In the genomic region with DNA sequence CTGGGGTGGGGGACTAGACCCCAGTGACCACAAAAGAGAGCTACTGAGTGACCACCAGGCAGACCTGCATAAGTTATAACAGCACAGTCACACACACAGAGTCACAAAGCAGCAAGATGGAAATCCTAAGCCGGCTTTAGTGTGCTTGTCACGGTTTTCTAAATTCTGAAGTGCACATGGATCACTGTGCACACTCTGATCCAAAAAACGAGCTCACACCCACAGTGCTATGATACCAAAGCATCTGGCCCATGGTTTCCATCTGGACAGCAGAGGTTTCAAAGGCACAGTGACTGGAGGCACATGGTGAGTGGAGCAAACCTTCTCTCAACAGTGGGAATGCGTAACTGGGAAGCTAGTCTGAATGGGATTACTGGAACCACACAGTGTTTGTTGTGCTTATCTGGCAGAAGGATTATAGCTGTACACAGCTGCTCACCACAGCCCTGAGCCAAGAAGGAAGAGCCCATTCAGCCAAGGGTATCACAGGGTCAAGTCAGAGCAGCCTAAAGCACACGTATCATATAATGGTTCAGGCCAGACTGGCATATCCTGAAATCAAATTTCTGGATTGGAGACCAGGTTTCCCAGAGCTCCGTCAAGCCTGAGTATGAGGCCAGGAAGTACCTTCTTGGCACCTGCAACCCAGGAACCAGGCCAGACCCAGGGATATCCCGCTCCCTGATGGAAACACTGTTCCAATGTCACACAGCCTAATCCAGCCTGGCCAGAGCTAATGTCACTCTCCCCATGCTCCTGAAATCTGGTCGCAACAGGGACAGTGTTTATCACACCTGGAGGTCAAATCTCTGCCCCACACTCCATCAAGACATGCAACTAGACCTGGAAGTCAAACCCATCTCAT, we compare ENCODE assay signal across 11 mouse cellular contexts. TPM values are rescaled to one million over a fixed set of nuclear protein-coding genes. Genes with fewer than 3 reads are reported as not detected.
A peak's percentile ranks its signal among the peaks of the same experiment; 100 is the strongest.
DNase-seq lines count a peak whose midpoint lies in the region; ATAC-seq and TF ChIP-seq lines count a peak whose summit lies in the region.
"Had no signal": no experiment of that assay in that cellular context is flagged by ENCODE, and none has a peak within 500 bp of the region (broad histone marks: within the 10 kb centered on the region; RNA-seq: fewer than 3 reads in every experiment).

No protein-coding gene starts in this region.

- no peak for TF ChIP-seq POLR2A in thymus, adult 2 months (IDR thresholded peaks at IDR 0.05; ENCODE audit: control insufficient read depth, extremely low read depth, insufficient read depth, low read length, poor library complexity)

- TF ChIP-seq CTCF in hindbrain, postnatal 0 days (IDR thresholded peaks at IDR 0.05; ENCODE audit: low read depth): no peak
- TF ChIP-seq CTCF in thymus, adult 2 months (IDR thresholded peaks at IDR 0.05; ENCODE audit: borderline replicate concordance, control insufficient read depth, extremely low read depth, insufficient read depth, low read length, poor library complexity): no peak

- H3K4me2 ChIP-seq in midbrain, embryonic 11.5 days: no peak overlapping the region
- no peak overlapping the region for H3K4me2 ChIP-seq in hindbrain, postnatal 0 days (ENCODE audit: low read depth, low read length)

- no peak overlapping the region for H3K4me3 ChIP-seq in midbrain, embryonic 11.5 days (ENCODE audit: low read depth, low read length)
- H3K4me3 ChIP-seq in midbrain, embryonic 10.5 days: no peak overlapping the region
- H3K4me3 ChIP-seq in hindbrain, postnatal 0 days (ENCODE audit: low read length): no peak overlapping the region
- H3K4me3 ChIP-seq in thymus, adult 2 months (ENCODE audit: control insufficient read depth, insufficient read depth, low read length): no peak overlapping the region

- H3K36me3 ChIP-seq in midbrain, embryonic 11.5 days (ENCODE audit: control insufficient read depth, insufficient read depth, low read length): no peaks in the 10 kb centered on the region
- peaks cover 73% of the 10 kb centered on the region for H3K36me3 ChIP-seq in midbrain, embryonic 10.5 days
- H3K36me3 ChIP-seq in hindbrain, postnatal 0 days (ENCODE audit: insufficient read depth, low read length): peaks cover 25% of the 10 kb centered on the region; the same call in 1 of the 2 replicates
- H3K36me3 ChIP-seq in thymus, adult 2 months (ENCODE audit: control insufficient read depth, insufficient read depth, low read length): peaks cover 9% of the 10 kb centered on the region; the same call in 1 of the 2 replicates

- H3K9ac ChIP-seq in midbrain, embryonic 11.5 days (ENCODE audit: low read length): no peak overlapping the region
- H3K9ac ChIP-seq in hindbrain, postnatal 0 days (replicated peaks; ENCODE audit: low read length): no peak overlapping the region

- ATAC-seq in midbrain, embryonic 11.5 days (ENCODE audit: low FRiP score): peak; percentile 57; the same call in 1 of the 2 replicates
- peak; percentile 86 for ATAC-seq in hindbrain, postnatal 0 days
- ATAC-seq: intestine, postnatal 0 days had no signal

- intact Hi-C loops in gastrocnemius, postnatal 14 days (cut with DNase I; ENCODE audit: low total_unique reads): loop anchor here (10.0 kb wide), 1 partner anchor 310 kb away; a partner anchor contains a TSS

- H3K9me3 ChIP-seq in midbrain, embryonic 11.5 days (ENCODE audit: control insufficient read depth, low read length): no peaks in the 10 kb centered on the region
- no peaks in the 10 kb centered on the region for H3K9me3 ChIP-seq in midbrain, embryonic 10.5 days (replicated peaks)
- H3K9me3 ChIP-seq in hindbrain, postnatal 0 days (ENCODE audit: low read length): no peaks in the 10 kb centered on the region

- WGBS in midbrain, embryonic 11.5 days: 76% methylated on average over 8 of the region's 8 CpGs
- WGBS in midbrain, embryonic 10.5 days: 81% methylated on average over 8 of the region's 8 CpGs
- WGBS in hindbrain, postnatal 0 days: 73% methylated on average over 8 of the region's 8 CpGs
- 98% methylated on average over 8 of the region's 8 CpGs for WGBS in thymus, adult 2 months

- H3K27ac ChIP-seq in midbrain, embryonic 11.5 days (ENCODE audit: low read depth, low read length): no peak overlapping the region
- no peak overlapping the region for H3K27ac ChIP-seq in midbrain, embryonic 10.5 days (replicated peaks)
- no peak overlapping the region for H3K27ac ChIP-seq in hindbrain, postnatal 0 days
- H3K27ac ChIP-seq in thymus, adult 2 months (ENCODE audit: control insufficient read depth, insufficient read depth, low read length): no peak overlapping the region

- no peaks in the 10 kb centered on the region for H3K4me1 ChIP-seq in midbrain, embryonic 11.5 days (ENCODE audit: control insufficient read depth, insufficient read depth, low read length)
- H3K4me1 ChIP-seq in midbrain, embryonic 10.5 days: 0 out of 2 replicates have a peak, but pooled peaks cover 2% of the 10 kb centered on the region
- H3K4me1 ChIP-seq in hindbrain, postnatal 0 days (ENCODE audit: insufficient read depth, low read length): no peaks in the 10 kb centered on the region
- H3K4me1 ChIP-seq in thymus, adult 2 months (replicated peaks; ENCODE audit: control insufficient read depth, insufficient read depth, low read length): no peaks in the 10 kb centered on the region

- no peaks in the 10 kb centered on the region for H3K27me3 ChIP-seq in midbrain, embryonic 11.5 days (ENCODE audit: control insufficient read depth, insufficient read depth, low read length)
- no peaks in the 10 kb centered on the region for H3K27me3 ChIP-seq in midbrain, embryonic 10.5 days (ENCODE audit: low read depth, poor library complexity, severe bottlenecking)
- H3K27me3 ChIP-seq in hindbrain, postnatal 0 days (ENCODE audit: insufficient read depth, low read length): no peaks in the 10 kb centered on the region
- H3K27me3 ChIP-seq in thymus, adult 2 months (ENCODE audit: control insufficient read depth, insufficient read depth, low read length): no peaks in the 10 kb centered on the region
- H3K27me3 ChIP-seq: CH12.LX had no signal

- peak; percentile 8 for DNase-seq in gastrocnemius, postnatal 14 days
- DNase-seq in gastrocnemius, adult 8-10 months (ENCODE audit: low spot score in 2 of 2): no peak
- no peak for DNase-seq in midbrain, embryonic 11.5 days (ENCODE audit: low spot score, missing footprints)
- DNase-seq in midbrain, embryonic 10.5 days (ENCODE audit: low spot score): no peak
- DNase-seq in hindbrain, postnatal 0 days (ENCODE audit: low spot score): peak; percentile 62
- peak; percentile 13 for DNase-seq in skeletal muscle tissue, adult 2 months (ENCODE audit: low read depth, low spot score)
- DNase-seq in testis, postnatal 14 days (ENCODE audit: low spot score): no peak
- DNase-seq in thymus, adult 2 months: no peak
- DNase-seq: right cerebral cortex, postnatal 25 days had no signal

RNA-seq across cellular contexts. Expression of a gene that starts 24.3 kb away (rescaled TPM):
- total RNA-seq in gastrocnemius, postnatal 14 days (2021): 10 to 100 TPM; 26.6 to 28.5 TPM
- total RNA-seq in gastrocnemius, adult 8-10 months (2022): 1 to 10 TPM in 2 of 4 experiments, under 1 TPM in 2; 0.36 to 6.5 (median 1.5) TPM
- polyA plus RNA-seq in midbrain, embryonic 11.5 days (2014; fragmentation: Nextera tagmentation; extraction: Ambion mirVana): 0.30 and 0.45 TPM in 2 replicates
- 0.15 and 0.17 TPM in 2 replicates for polyA plus RNA-seq in midbrain, embryonic 10.5 days (2016; fragmentation: Nextera tagmentation; extraction: Ambion mirVana)
- 29.8 and 36.3 TPM in 2 replicates for total RNA-seq in hindbrain, postnatal 0 days (2014; rRNA removed)
- polyA plus RNA-seq in hindbrain, postnatal 0 days (2015; fragmentation: Nextera tagmentation; extraction: Ambion mirVana): 105 and 115 TPM in 2 replicates
- polyA plus RNA-seq in thymus, adult 2 months (2012; rRNA removed): 0.69 and 1.3 TPM in 2 replicates
- total RNA-seq: CH12.LX had no signal

Comparison
In these comparisons a context has a peak if more than half of its experiments do, and no peak if none do; other contexts are left out.
1. DNase-seq: peak in gastrocnemius, postnatal 14 days (single experiment), hindbrain, postnatal 0 days (single experiment) and skeletal muscle tissue, adult 2 months (single experiment); none in gastrocnemius, adult 8-10 months (0 of 2), midbrain, embryonic 11.5 days (single experiment), midbrain, embryonic 10.5 days (single experiment), testis, postnatal 14 days (single experiment) and thymus, adult 2 months (single experiment).
2. RNA of a gene that starts 24.3 kb away (polyA plus RNA-seq): 105 to 115 TPM in hindbrain, postnatal 0 days; 0.69 to 1.3 TPM in thymus, adult 2 months, 0.30 to 0.45 TPM in midbrain, embryonic 11.5 days and 0.15 to 0.17 TPM in midbrain, embryonic 10.5 days; every median in the first group is over 10 times any median in the second.